Mouse (Mus musculus): ENCODE results near the gene Nebl. TPM values are rescaled to one million over a fixed set of nuclear protein-coding genes. Genes with fewer than 3 reads are reported as not detected.

The Nebl gene
- total RNA-seq, 1 experiment from 2014 or later: 1.3 TPM

DNA sequence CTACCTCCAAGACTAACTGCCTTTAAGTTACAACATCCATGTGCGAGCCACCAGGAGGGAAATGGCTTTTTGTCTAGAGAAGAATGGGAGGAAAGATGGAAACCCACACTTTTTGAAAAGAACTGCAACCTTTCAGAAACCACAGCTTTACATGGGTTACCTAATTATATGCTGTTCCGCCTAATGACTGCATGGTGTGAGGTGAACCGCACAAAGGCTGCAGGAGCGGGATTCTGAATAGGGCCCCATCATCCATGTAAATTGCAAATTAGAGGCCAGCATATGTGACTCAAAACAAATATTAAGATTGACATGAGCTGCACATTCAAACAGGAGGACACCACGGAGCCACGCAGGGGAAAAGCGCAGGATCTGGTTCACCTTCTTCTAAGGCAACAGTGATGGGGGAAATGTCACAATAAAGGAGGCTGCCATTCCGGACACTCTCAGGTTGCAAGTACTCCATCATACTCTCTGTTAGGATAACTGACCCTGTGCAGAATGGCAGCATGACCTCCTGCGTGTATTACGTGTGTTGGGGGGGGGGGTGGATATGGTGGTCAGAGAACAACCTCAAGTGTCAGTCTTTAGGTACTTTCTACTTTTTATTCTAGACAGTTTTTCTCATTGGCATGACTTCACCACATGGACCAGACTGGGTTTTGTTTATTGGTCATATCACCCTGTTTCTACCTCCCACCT lies 294.4 kb downstream of the Nebl start:
- ATAC-seq (ENCODE audit: extremely low read depth, insufficient number of reproducible peaks, low FRiP score, poor library complexity, severe bottlenecking): no peak

DNA sequence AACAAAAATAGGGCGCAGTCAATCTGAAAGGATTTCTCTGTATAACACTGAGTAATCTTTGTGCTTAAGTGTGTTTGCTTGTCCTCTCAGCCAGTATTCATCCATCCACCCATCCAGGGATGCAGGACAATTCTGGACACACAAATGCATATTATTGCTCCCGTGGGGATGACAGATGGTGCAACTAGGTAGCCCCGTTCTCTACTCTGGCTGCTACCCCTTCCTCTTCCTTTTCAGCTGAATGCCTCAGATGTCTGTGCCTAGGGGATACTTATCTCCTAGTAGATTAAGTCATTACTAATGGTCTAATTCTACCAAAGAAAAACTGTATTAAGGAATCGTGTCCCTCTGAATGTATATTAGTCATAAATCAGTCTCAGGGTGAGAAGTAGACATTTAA lies 296.0 kb downstream of the Nebl start:
- ATAC-seq (ENCODE audit: extremely low read depth, insufficient number of reproducible peaks, low FRiP score, poor library complexity, severe bottlenecking): no peak

DNA sequence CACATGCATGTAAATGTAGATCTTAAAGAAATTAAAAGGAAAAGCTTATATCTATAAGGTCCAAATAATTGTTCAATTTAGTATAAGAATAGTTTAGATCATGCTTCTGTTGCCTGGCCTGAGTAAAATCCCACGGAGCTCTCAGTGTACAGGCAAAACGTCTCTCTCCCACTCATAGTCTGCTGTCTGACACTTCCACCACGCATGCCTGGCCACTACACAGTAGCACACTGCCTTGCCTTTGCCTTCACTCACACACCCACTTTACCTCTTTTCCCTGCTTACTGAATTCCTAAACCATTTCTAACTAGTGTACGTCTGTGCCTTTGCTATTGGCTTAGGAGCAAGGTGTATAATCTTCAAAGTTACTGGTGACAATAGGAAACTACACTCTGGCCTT lies 302.2 kb downstream of the Nebl start:
- ATAC-seq (ENCODE audit: extremely low read depth, insufficient number of reproducible peaks, low FRiP score, poor library complexity, severe bottlenecking): no peak

DNA sequence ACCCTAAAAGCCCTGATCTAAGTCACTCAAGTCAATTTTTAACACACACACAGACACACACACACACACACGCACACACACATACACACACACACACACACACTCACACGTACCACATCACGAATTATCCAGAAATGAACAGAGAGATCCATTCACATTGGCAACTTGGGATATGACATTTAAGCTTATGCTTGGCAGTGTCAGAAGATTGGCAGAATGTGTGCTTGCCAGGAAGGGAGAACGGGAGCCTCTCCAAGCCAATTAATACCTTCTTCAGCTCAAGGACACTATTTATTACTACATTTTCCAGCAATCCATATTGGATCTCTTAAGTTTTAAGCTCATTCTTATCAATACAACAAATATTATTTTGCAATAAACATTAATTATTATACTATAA lies 303.1 kb downstream of the Nebl start:
- no peak for ATAC-seq (ENCODE audit: extremely low read depth, insufficient number of reproducible peaks, low FRiP score, poor library complexity, severe bottlenecking)

GRCm38 (mm10) chr2:17422967-17423366 lies 308.3 kb downstream of the Nebl start:
- ATAC-seq (ENCODE audit: extremely low read depth, insufficient number of reproducible peaks, low FRiP score, poor library complexity, severe bottlenecking): peak; percentile 46; the same call in 1 of the 2 replicates

DNA sequence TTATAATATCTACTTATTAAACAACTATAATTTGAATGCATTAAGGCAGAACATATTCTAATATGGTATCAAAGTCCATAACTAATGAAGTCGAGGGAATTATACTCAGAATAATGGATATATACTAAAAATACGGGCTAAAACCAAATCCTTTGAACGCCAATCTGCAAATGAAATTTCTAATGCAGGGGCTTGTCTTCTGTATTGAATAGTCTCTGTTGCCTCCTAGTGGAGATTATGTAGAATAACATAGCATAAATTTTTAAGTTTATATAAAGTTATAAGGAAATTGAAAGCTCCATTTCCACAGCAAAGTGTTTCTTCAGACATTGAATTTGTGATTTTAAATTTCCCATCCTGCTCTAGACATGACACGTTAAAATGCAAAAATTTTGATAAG lies 315.9 kb downstream of the Nebl start:
- no peak for ATAC-seq (ENCODE audit: extremely low read depth, insufficient number of reproducible peaks, low FRiP score, poor library complexity, severe bottlenecking)

- ATAC-seq (ENCODE audit: extremely low read depth, insufficient number of reproducible peaks, low FRiP score, poor library complexity, severe bottlenecking): no peak
These were observed 316.9 kb downstream of the Nebl start for GRCm38 (mm10) chr2:17414324-17414723.

GRCm38 (mm10) chr2:17413496-17414268 lies 317.6 kb downstream of the Nebl start:
- no peak for ATAC-seq (ENCODE audit: extremely low read depth, insufficient number of reproducible peaks, low FRiP score, poor library complexity, severe bottlenecking)

GRCm38 (mm10) chr2:17409276-17409675 lies 322.0 kb downstream of the Nebl start:
- no peak for ATAC-seq (ENCODE audit: extremely low read depth, insufficient number of reproducible peaks, low FRiP score, poor library complexity, severe bottlenecking)

DNA sequence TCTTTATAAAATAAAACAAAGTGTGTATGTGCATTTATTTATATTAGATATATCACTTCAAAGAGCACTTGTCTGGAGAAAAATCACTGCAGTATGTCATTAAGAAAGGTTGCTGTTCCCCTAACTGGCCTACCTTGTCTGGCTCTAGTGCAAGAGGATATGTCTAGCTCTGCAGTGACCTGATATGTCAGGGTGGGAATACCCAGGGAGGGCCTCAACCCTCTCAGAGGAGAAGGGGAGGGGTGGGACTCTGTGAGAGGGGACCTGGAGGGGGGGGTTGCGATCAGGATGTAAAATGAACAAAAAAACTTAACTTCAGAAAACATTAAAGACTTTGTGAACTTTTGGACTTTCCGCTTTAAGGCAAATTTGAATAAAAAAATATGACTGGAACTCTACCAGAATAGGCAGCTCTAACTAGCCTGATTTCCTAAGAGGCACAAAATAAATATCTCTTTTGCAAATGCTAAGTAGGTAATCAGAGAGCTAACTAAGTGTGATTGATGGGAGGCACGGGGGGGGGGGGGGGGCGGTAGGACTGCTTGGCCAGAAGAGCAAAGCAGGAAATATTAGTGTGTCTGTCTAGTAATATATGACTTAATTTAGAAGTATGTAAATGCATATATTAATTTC lies 325.2 kb downstream of the Nebl start:
- ATAC-seq (ENCODE audit: extremely low read depth, insufficient number of reproducible peaks, low FRiP score, poor library complexity, severe bottlenecking): no peak

DNA sequence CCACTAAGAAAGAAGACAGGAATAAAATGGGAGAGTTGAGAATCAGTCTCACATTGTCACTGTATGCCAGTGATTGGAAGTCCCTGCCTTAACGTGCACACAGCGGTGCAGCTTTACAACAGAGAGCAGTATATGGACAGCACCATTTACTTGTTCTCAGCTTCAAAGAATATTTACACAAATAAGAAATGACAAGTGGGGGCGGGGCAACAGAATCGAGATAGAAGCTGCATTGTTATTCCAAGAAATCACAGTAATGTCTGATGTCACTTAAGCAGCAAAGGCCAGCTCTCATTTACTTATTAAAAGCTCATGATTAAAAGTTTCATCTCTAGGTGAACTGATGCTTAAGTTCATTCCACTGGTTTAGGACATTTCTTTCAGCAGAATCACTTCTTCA lies 328.8 kb downstream of the Nebl start:
- ATAC-seq (ENCODE audit: extremely low read depth, insufficient number of reproducible peaks, low FRiP score, poor library complexity, severe bottlenecking): no peak

DNA sequence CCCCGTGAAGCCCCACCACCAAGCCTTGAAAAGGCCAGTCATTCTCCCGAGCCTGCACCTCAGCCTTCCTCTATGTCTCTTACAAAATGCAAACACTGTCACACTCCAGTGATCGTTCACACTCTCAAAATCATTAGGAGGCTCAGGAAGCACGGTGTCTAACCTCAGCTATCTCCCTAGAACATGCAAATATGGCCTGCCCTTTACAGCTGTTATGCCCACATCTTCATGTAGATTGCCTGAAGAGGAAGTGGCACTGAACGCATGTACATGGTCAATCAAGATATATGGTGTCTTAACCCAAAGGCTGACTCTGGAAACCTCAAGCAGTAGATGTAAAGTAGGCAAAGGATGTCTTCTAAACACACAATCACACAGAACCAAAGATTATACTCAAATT lies 335.0 kb downstream of the Nebl start:
- peak; percentile 93 for ATAC-seq (ENCODE audit: extremely low read depth, insufficient number of reproducible peaks, low FRiP score, poor library complexity, severe bottlenecking)

GRCm38 (mm10) chr2:17391389-17391788 lies 339.9 kb downstream of the Nebl start:
- no peak for ATAC-seq (ENCODE audit: extremely low read depth, insufficient number of reproducible peaks, low FRiP score, poor library complexity, severe bottlenecking)

DNA sequence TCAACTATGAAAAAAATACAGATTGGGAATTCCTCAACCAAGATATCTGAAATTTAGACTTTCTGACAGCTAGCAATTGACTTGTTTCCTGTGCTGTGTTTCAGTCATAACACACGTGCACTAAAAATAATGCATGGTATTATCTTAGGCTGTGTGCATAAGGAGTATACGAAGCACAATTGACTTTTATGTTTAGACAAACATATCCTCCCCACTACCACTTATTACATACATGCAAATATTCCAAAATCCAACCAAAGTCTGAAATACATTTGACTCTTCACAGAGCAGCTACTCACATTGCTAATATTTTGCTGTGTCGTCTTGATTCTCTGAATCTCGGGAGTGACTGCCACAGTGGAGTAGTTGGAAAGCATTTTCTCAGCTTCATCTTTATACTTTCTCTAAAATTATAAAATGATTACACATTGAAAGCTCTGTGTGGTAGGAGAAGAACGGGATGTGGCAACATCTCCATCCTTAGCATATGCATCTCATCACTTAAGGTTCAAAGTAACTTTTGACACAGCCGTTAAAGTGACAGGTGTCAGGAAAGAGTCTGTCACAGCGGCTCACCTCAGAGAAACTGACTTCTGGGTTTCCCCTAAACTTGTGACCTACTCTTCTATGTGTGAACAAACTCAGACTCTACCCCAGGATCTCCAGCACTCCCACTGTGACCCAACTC lies 340.6 kb downstream of the Nebl start:
- peak; percentile 48; the same call in 1 of the 2 replicates for ATAC-seq (ENCODE audit: extremely low read depth, insufficient number of reproducible peaks, low FRiP score, poor library complexity, severe bottlenecking)

DNA sequence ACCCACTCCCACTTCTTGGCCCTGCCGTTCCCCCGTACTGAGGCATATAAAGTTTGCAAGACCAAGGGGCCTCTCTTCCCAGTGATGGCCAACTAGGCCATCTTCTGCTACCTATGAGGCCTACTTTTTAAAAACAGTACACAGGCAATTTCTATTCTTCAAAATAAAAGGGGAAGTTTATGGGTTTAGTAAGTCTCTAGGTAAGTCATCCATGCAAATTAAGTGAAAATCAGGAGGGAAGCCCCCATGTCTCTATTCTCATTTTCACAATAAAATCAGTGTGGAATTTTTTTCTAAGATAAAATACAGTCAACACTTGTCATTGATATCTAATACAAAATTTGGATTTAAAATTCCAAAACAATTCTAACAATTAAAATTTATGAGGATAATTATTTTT lies 341.4 kb downstream of the Nebl start:
- no peak for ATAC-seq (ENCODE audit: extremely low read depth, insufficient number of reproducible peaks, low FRiP score, poor library complexity, severe bottlenecking)

DNA sequence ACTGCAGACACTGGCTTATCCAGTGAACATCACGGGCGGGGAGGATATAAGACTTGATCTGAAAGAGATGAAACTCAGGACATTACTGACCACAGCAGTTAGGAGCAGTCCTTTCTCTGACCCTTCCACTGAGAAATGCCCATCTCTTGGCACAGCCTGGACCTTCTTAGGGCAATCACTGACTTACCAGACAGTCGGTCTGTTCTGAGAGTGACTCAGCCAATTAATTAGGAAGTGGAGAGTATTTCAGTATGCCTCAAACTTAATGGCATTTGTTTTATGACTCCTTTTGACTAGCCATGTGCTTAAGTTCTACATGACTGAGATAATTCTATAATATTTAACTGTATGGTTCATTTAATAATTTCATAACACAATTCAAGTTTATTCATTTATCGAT lies 341.9 kb downstream of the Nebl start:
- no peak for ATAC-seq (ENCODE audit: extremely low read depth, insufficient number of reproducible peaks, low FRiP score, poor library complexity, severe bottlenecking)

DNA sequence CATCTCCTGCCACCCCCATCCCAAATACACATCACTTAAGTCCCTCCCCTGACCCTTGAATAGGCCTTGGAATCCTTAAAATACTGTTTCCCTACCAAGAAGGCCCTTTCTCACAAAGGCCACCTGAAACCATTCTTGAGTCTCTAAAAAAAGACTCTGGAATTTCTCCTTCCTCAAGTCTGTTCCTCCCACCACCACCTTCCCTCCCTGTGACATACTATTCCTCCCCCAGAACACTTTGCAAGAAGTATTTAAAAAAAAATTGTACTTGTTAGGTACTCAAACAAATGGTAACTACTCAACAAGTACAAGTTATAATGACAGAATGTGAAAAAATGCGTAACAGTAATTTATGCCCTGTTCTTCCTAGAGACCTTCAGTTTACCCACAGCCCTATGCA lies 349.0 kb downstream of the Nebl start:
- ATAC-seq (ENCODE audit: extremely low read depth, insufficient number of reproducible peaks, low FRiP score, poor library complexity, severe bottlenecking): no peak

DNA sequence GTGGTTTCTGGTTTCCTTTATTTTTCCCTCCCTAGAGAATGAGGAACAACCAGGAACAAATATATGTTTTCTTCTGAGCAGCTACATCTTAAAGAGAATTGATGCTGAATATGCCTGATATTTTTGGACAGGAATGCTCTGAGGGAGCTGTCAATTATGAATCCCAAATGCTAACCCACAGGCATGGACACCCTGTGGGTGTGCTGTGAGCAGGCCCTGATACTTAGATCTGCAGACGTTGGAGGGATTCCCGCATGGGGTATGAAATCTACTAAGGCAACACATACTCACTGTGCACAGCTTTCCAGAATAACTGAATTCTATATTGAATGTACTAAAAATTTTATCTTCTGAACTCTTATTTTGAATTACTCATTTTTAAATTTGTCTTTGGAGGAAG lies 355.3 kb downstream of the Nebl start:
- ATAC-seq (ENCODE audit: extremely low read depth, insufficient number of reproducible peaks, low FRiP score, poor library complexity, severe bottlenecking): no peak

GRCm38 (mm10) chr2:17365671-17366070 lies 365.6 kb downstream of the Nebl start:
- ATAC-seq (ENCODE audit: extremely low read depth, insufficient number of reproducible peaks, low FRiP score, poor library complexity, severe bottlenecking): peak; percentile 94
